Mouse (Mus musculus): Measurements from ENCODE around the gene Lrrc56.
A peak's percentile ranks its signal among the peaks of the same experiment; 100 is the strongest.

Gene Lrrc56

DNA sequence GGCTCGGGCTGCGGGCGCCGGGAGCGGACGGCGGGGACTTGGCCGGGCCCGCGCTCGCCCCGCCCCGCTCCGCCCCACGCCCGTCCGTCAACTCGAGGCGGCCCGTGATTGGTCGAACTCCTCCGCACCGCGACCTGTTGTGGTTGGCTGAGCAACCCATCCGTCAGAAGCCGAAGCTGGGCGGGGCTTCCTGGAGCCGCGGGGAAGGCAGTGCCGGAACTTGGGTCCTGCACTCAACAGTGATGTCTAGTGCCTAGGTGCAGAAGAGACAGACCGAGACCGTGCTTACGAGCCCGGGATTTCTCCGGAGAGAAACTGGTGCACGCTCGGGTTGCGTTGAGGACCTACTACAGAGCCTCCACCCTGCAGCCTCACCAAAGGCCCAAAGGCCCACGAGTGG lies at the start of gene Lrrc56, which contains the start of gene Hras:
Gene Lrrc56 (plus strand): TSS at position 210 of the 400 bp plus-strand sequence.
Gene Hras (minus strand): TSS at position 58 of the 400 bp plus-strand sequence.
- peak; percentile 91 to 98 for DNase-seq (ENCODE audit: low spot score in 2 of 2)

DNA sequence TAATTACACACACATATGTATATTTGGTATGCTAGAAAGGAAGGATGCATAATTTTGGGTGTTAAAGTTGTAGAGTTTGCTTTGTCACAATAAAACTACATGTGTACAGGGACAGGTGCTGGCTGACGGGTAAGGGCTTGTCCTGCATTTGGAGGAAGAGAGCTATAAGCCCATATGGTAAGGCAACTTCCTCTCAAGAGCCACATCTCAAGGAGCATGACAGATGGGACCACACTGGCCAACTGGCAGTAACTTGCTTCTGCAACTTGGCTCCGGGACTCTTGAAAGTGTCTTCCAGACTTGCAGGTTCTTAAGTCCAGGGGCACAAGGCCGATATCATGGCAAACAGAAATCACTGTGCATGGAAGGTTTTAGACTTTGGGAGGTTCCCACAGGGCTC lies 49.3 kb upstream of the Lrrc56 start:
- no peak for DNase-seq (ENCODE audit: low spot score in 2 of 2)

GRCm38 (mm10) chr7:141145403-141145802 lies 48.6 kb upstream of the Lrrc56 start:
- no peak for DNase-seq (ENCODE audit: low spot score in 2 of 2)

GRCm38 (mm10) chr7:141146043-141146595 lies 47.8 kb upstream of the Lrrc56 start:
- DNase-seq (ENCODE audit: low spot score in 2 of 2), result no peak

- no peak for DNase-seq (ENCODE audit: low spot score in 2 of 2)
Measured at GRCm38 (mm10) chr7:141147044-141147443, 46.9 kb upstream of the Lrrc56 start.

DNA sequence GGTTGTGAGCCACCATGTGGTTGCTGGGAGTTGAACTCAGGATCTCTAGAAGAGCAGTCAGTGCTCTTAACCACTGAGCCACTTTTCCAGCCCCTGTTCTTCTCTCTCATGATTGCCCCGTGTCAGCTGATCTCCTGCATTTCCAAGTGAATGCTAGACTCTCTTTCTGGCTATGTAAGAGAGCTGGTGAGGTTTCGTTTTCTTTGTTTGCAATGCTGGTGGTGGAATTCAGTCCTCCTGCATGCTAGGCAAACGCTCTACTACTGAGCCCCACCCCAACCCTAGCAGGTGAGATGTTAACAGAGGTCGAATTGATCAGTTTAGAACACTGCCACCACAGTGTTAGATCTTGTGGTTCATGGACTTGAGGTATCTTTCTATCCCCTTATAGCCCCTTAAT lies 45.3 kb upstream of the Lrrc56 start:
- DNase-seq (ENCODE audit: low spot score in 2 of 2), result no peak

DNA sequence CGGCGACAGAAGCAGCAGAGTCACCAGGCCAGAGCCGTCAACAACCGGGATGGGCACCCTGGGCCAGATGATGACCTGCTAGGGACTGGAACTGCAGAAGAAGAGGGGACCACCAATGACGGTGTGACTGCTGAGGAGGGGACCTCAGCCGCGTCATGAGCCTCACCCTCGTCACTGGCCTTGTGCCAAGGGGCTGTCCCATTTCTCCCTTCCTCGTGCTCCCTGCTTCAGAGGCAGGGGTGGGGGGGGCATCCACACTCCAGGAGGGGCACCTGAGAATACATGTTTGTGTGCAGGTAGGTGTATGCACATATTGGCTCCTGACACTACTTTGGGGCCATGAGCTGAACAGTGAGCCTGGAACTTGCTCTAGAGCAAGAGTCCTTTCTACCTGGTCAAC lies 38.6 kb upstream of the Lrrc56 start:
- no peak for DNase-seq (ENCODE audit: low spot score in 2 of 2)

GRCm38 (mm10) chr7:141164397-141164796 lies 29.6 kb upstream of the Lrrc56 start:
- DNase-seq (ENCODE audit: low spot score in 2 of 2), result no peak

DNA sequence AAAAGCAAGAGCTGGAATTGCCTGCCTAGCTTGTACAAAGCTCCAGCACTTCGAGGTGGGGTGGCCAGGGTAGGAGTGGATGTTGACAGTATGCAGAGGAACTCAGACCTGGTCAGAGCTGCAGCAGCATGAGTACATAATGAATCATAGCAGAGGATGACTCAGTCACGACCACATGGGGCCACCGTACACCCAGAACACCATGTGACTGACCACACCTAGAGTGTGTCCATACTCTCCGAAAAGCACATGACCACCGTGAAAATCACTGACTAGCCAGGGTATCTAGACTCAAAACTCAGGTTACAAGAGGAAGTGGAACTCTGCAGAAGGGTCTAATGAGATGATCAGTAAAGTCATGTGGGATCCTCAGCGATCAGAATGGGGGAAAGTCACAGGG lies 29.1 kb upstream of the Lrrc56 start:
- peak in 1 of 2 experiments; percentile 30 for DNase-seq (ENCODE audit: low spot score in 2 of 2)

DNA sequence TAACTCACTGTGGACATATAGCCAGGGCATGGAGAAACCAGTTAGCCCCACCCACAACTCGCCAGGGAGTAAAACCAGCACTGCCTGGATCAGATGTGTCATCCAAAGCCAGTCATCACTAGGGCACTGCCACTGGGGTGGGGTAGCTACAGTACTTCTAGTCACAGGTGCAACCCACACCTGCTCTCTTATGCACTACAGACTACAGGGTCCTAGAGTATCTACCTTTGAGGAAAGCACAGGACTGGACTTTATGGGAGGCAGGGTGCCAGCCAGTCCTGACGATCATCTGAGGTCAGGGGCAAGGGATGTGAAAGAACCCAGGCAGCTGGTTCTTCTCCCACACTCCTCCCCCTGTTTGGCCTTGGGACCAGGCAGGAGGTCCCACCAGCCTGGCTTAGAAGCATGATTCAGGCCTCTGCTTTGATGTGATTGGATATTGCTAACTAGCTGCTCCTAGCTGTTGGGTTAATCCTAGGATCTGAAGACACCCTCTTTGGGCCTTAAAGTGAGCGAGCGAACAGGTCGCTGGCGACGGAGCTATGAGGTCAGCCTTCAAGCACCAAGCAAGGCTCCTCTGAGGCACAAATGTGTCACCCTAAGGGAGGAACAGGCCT lies 25.9 kb upstream of the Lrrc56 start:
- no peak for DNase-seq (ENCODE audit: low spot score in 2 of 2)

DNA sequence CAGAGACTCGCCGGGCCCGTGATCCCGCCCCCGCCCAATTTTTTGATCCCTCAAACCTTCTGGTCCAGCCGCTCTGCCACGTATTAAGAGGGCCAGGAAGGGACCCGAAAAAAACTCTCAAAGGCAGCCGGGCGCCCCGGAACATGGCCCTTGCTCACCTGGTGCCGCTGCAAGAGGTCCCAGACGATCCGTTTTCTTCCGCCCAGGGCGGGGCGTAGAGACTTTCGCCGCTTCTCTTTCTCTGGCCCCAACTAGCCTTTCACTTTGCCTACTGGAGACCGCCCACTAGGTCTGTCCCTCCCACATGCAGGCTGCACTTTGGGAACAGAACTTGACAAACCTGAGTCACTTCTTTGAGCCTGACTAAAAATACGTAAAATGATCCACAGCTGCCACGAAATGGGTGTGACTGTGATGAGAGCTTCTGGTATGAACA lies 25.4 kb upstream of the Lrrc56 start:
- DNase-seq (ENCODE audit: low spot score in 2 of 2), result peak in 1 of 2 experiments; percentile 69

DNA sequence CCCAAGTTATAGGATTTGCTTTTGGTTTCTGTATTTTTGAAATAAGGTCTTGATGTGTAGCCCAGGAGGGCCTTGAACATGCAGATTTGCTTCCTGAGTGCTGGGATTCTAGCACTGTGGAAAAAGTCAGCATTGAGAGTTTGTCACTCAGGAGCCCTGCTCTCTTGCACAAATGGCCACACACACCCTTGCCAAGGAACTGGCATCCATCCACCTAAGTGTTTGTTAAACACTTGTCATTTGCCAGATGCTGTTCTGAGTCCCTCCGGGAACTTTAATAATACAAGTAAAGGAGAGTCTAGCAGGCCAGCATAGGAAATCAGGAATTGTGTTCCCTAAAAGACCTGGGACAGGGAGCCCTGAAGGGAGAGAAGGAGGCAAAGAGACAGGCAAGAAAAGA lies 24.7 kb upstream of the Lrrc56 start:
- no peak for DNase-seq (ENCODE audit: low spot score in 2 of 2)

GRCm38 (mm10) chr7:141169866-141170265 lies 24.1 kb upstream of the Lrrc56 start:
- DNase-seq (ENCODE audit: low spot score in 2 of 2), result no peak

GRCm38 (mm10) chr7:141172116-141173006 lies 21.6 kb upstream of the Lrrc56 start, which contains the start of gene Rnh1:
Rnh1 (minus strand) TSS chr7:141172857.
- DNase-seq (ENCODE audit: low spot score in 2 of 2), result peak; percentile 87 to 94

DNA sequence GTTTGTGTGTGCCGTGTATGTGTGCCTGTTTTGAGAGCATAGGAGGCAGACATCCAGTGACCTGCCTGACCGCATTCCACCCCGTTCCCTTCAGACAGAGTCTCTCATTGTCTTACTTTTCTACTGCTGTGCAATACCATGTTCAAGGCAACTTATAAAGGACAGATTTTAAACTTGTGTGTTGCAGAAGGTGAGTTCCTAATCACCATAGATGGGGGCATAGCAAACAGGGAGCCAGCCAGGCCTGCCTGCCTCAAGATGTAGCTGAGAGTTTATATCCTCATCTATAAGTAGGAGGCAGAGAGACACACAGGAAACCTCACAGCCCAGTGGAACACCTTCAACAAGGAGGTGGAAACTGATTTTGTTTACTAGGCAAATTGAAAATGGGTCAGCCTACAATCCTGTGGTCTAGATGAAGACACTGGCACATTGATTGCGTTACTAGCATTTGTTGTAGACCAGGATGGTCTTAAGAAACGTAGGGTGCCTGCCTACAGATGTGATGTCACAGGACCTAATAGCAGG lies 20.6 kb upstream of the Lrrc56 start:
- no peak for DNase-seq (ENCODE audit: low spot score in 2 of 2)

DNA sequence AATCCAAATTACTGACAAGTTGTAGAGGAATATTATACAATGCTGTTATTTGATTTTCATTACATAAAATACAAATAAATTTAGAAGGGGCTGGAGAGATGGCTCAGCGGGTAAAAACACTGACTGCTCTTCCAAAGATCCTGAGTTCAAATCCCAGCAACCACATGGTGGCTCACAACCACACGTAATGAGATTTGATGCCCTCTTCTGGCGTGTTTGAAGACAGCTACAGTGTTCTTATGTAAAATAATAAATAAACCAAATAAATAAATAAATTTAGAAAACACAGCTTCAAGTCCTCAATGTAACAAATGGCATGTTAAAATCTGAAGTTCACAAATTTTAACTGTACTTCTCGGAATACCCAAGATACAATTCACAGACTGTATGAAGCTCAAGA lies 18.9 kb upstream of the Lrrc56 start:
- no peak for DNase-seq (ENCODE audit: low spot score in 2 of 2)

- peak in 1 of 2 experiments; percentile 94 for DNase-seq (ENCODE audit: low spot score in 2 of 2)
Measured at GRCm38 (mm10) chr7:141176173-141176572, 17.8 kb upstream of the Lrrc56 start.

DNA sequence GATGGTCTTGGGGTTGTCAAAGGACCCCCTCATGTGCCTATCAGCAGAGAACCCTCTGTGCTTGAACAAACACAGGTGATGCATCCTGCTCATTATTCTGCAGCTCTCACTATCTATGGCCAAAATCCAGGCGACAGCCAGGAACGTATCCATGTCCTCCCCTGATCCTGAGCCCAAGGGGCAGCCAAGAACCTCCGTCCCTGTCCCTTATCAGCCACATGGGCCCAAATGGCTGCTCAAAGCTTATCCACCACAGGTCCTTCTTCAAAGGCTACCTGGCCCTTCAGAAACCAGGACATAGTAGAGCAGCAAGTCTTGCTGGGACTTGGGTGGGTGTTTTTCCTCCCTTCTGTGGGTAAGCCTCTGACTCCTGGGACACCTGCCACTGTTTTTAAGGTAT lies 5.8 kb upstream of the Lrrc56 start:
- no peak for DNase-seq (ENCODE audit: low spot score in 2 of 2)

- DNase-seq (ENCODE audit: low spot score in 2 of 2), result no peak
Measured at GRCm38 (mm10) chr7:141188733-141189132, 5.2 kb upstream of the Lrrc56 start.

DNA sequence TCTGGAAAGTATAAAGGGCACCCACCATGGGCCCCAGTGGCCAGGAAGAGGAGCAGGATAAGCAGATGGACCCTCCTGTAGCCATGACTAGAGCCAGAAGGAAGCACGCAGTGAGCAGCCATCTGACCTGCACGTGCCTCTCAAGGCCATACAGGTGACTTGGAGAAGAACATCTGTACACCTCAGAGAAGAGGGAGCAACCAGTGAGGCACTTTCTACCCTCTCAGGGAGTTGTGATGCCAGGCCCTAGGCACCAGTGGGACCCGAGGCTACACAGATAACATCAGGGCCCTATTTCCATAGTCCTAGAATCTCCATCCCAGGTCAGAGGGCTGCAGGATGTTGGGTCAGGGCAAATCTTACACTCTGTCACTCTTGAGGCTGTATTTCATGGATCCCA lies 3.7 kb upstream of the Lrrc56 start:
- no peak for DNase-seq (ENCODE audit: low spot score in 2 of 2)

GRCm38 (mm10) chr7:141191036-141191435 lies 2.9 kb upstream of the Lrrc56 start:
- DNase-seq (ENCODE audit: low spot score in 2 of 2), result no peak
